Mouse (Mus musculus) macrophage (primary cell): Measurements from ENCODE around the gene Blcap. TPM values are rescaled to one million over a fixed set of nuclear protein-coding genes. Genes with fewer than 3 reads are reported as not detected.
A peak's percentile ranks its signal among the peaks of the same experiment; 100 is the strongest.
"Not testable (repeated sequence)": the region's sequence is repeated elsewhere in the genome, so short reads cannot be mapped to it uniquely, and the experiment has no call there.

ENCODE experiments used
- H3K27ac ChIP-seq: fragments of 350-480 bp; formaldehyde crosslinking; 2 replicates; pipeline ENCODE4 v1.9.0; 2021
- H3K36me3 ChIP-seq: fragments of 350-480 bp; formaldehyde crosslinking; 2 replicates; pipeline ENCODE4 v1.9.0; 2021; ENCODE audit errors: inconsistent target
- H3K4me3 ChIP-seq: fragments of 350-480 bp; formaldehyde crosslinking; 2 replicates; pipeline ENCODE4 v1.9.0; 2021; ENCODE audit errors: inconsistent target
- H3K79me2 ChIP-seq: fragments of 350-480 bp; formaldehyde crosslinking; 2 replicates; pipeline ENCODE4 v1.9.0; 2021; ENCODE audit errors: inconsistent target
- WGBS: methylation state at CpG from one replicate; pipeline ENCODE4 v1.1.7; 2026; ENCODE audit warnings: inconsistent platforms; ENCODE audit not compliant: missing documents; 5-methylcytosine and 5-hydroxymethylcytosine counted together
- polyA plus RNA-seq: library from polyadenylated mRNA; stranded (reverse); fragments of 250-400 nt; gene quantifications from 3 replicates; pipeline ENCODE4 v1.2.4, GENCODE M21; 2018; ENCODE audit warnings: inconsistent platforms
- total RNA-seq, 78 experiments: library from RNA; depleted of rRNA; stranded (reverse); fragments of 250-400 nt; gene quantifications; 1 replicate in 9 of 78; 2 replicates in 24 of 78; 3 replicates in 43 of 78; 4 replicates in 2 of 78; pipeline ENCODE4 v1.2.4; 2018; ENCODE audit warnings: inconsistent platforms in 56 of 78

Blcap gene
- 100 to 1,000 TPM in 15 of 26 experiments, 10 to 100 TPM in 11; 63.6 to 237 (median 104) TPM for total RNA-seq (2018; cell fraction: chromatin; rRNA removed)
- total RNA-seq (2018; cell fraction: cytosol; rRNA removed): 10 to 100 TPM; 30.1 to 59.7 (median 35.1) TPM
- total RNA-seq (2018; cell fraction: nucleus; rRNA removed): 100 to 1,000 TPM in 16 of 26 experiments, 10 to 100 TPM in 10; 67.5 to 218 (median 104) TPM
- 26.4 to 34.7 TPM (median 28.0 TPM) in 3 replicates for polyA plus RNA-seq

- no peak within 1 kb of the TSS for H3K4me3 ChIP-seq
- H3K79me2 ChIP-seq: no peaks in the 10 kb centered on the region
- no peak within 1 kb of the TSS for H3K27ac ChIP-seq
- 7% methylated on average over 6 of the region's 6 CpGs for WGBS
- H3K36me3 ChIP-seq: no peaks in the 10 kb centered on the region
Observed at GRCm38 (mm10) chr2:157571224-157571832, at the start of gene Blcap. TSS of gene Blcap (minus strand) at chr2:157571274.

- Histone ChIP-seq H3K36me3 (no peaks in the 10 kb centered on the region), H3K4me3 (no peak overlapping the region), H3K79me2 (no peaks in the 10 kb centered on the region), H3K27ac (no peak overlapping the region)
- 96% methylated on average over 4 of the region's 4 CpGs for WGBS
Observed at GRCm38 (mm10) chr2:157618393-157618792, 47.3 kb upstream of the Blcap start.

GRCm38 (mm10) chr2:157613997-157614396, 42.9 kb upstream of the Blcap start:
- 9% methylated on average over 10 of the region's 11 CpGs for WGBS
- H3K4me3 ChIP-seq: no peak overlapping the region
- no peaks in the 10 kb centered on the region for H3K79me2 ChIP-seq
- no peak overlapping the region for H3K27ac ChIP-seq
- no peaks in the 10 kb centered on the region for H3K36me3 ChIP-seq

- H3K79me2 ChIP-seq: no peaks in the 10 kb centered on the region
- WGBS: 93% methylated on average over 3 of the region's 3 CpGs
- no peak overlapping the region for H3K4me3 ChIP-seq
- H3K36me3 ChIP-seq: no peaks in the 10 kb centered on the region
- no peak overlapping the region for H3K27ac ChIP-seq
Observed at GRCm38 (mm10) chr2:157611735-157612134, 40.7 kb upstream of the Blcap start.

- no peak overlapping the region for H3K4me3 ChIP-seq
- WGBS: 19% methylated on average over 6 of the region's 9 CpGs
- H3K27ac ChIP-seq: no peak overlapping the region
- no peaks in the 10 kb centered on the region for H3K36me3 ChIP-seq
- no peaks in the 10 kb centered on the region for H3K79me2 ChIP-seq
Observed at GRCm38 (mm10) chr2:157607542-157608236, 36.6 kb upstream of the Blcap start.

- 7% methylated on average over 18 of the region's 18 CpGs for whole genome bisulfite sequencing
- Histone ChIP-seq H3K36me3 (no peaks in the 10 kb centered on the region), H3K79me2 (no peaks in the 10 kb centered on the region), H3K4me3 (no peak overlapping the region), H3K27ac (no peak overlapping the region)
Observed at GRCm38 (mm10) chr2:157605025-157605675, 34.1 kb upstream of the Blcap start.

GRCm38 (mm10) chr2:157601435-157601839, 30.4 kb upstream of the Blcap start:
- Histone ChIP-seq H3K4me3 (no peak overlapping the region), H3K79me2 (no peaks in the 10 kb centered on the region), H3K27ac (no peak overlapping the region), H3K36me3 (no peaks in the 10 kb centered on the region)
- 77% methylated on average over 6 of the region's 6 CpGs for WGBS

- Histone ChIP-seq H3K4me3 (peak overlapping the region; percentile 11; the same call in 1 of the 2 replicates), H3K79me2 (no peaks in the 10 kb centered on the region), H3K36me3 (no peaks in the 10 kb centered on the region), H3K27ac (no peak overlapping the region)
- 60% methylated on average over 22 of the region's 22 CpGs for WGBS
Observed at GRCm38 (mm10) chr2:157596876-157597566, 25.9 kb upstream of the Blcap start.

- H3K79me2 ChIP-seq, H3K4me3 ChIP-seq, H3K36me3 ChIP-seq, H3K27ac ChIP-seq: not testable (repeated sequence)
- 47% methylated on average over 7 of the region's 7 CpGs for WGBS
Observed at GRCm38 (mm10) chr2:157585351-157585750, 14.3 kb upstream of the Blcap start.

GRCm38 (mm10) chr2:157572786-157573185, 1.7 kb upstream of the Blcap start:
- no peaks in the 10 kb centered on the region for H3K79me2 ChIP-seq
- H3K36me3 ChIP-seq: no peaks in the 10 kb centered on the region
- no peak overlapping the region for H3K4me3 ChIP-seq
- WGBS: 75% methylated on average over 2 of the region's 2 CpGs
- no peak overlapping the region for H3K27ac ChIP-seq

- Histone ChIP-seq H3K79me2 (peaks cover 10% of the 10 kb centered on the region), H3K27ac (no peak overlapping the region), H3K4me3 (no peak overlapping the region), H3K36me3 (no peaks in the 10 kb centered on the region)
- WGBS: 83% methylated on average over 7 of the region's 9 CpGs
Observed at GRCm38 (mm10) chr2:157569796-157570485, 1.1 kb downstream of the Blcap start.

GRCm38 (mm10) chr2:157568881-157569280, 2.2 kb downstream of the Blcap start:
- H3K27ac ChIP-seq: no peak overlapping the region
- peaks cover 20% of the 10 kb centered on the region for H3K79me2 ChIP-seq
- 75% methylated on average over 2 of the region's 2 CpGs for WGBS
- no peaks in the 10 kb centered on the region for H3K36me3 ChIP-seq
- H3K4me3 ChIP-seq: no peak overlapping the region

- Histone ChIP-seq H3K27ac (peak overlapping the region; percentile 99), H3K4me3 (peak overlapping the region; percentile 66), H3K79me2 (peaks cover 35% of the 10 kb centered on the region), H3K36me3 (no peaks in the 10 kb centered on the region)
- 58% methylated on average over 11 of the region's 11 CpGs for WGBS
Observed at GRCm38 (mm10) chr2:157567235-157567961, 3.7 kb downstream of the Blcap start.
